Mouse (Mus musculus) liver, embryonic 15.5 days (tissue): ENCODE results near the gene Camk1d. TPM values are rescaled to one million over a fixed set of nuclear protein-coding genes. Genes with fewer than 3 reads are reported as not detected.
"Not testable (repeated sequence)": the region's sequence is repeated elsewhere in the genome, so short reads cannot be mapped to it uniquely, and the experiment has no call there.

ENCODE experiments used
- ATAC-seq: fragments of 200-750 bp; cut with Nextera tagmentation; 2 replicates; pipeline ENCODE4 v1.8.0; 2017; ENCODE audit warnings: moderate number of reproducible peaks, mild to moderate bottlenecking, moderate library complexity; ENCODE audit not compliant: insufficient read depth
- H3K27ac ChIP-seq: fragments of 300-500 bp; sonication (generic); replicated peaks from 2 replicates; pipeline ENCODE4 v1.5.1; 2015; ENCODE audit warnings: mild to moderate bottlenecking, inconsistent platforms
- H3K27me3 ChIP-seq: fragments of 300-500 bp; sonication (generic); 2 replicates; pipeline ENCODE4 v1.6.1; 2015; ENCODE audit warnings: mild to moderate bottlenecking, inconsistent platforms
- H3K36me3 ChIP-seq: fragments of 300-500 bp; sonication (generic); replicated peaks from 2 replicates; pipeline ENCODE4 v1.6.1; 2015; ENCODE audit warnings: moderate library complexity, mild to moderate bottlenecking, inconsistent platforms
- H3K4me1 ChIP-seq: fragments of 300-500 bp; sonication (generic); replicated peaks from 2 replicates; pipeline ENCODE4 v1.6.1; 2015; ENCODE audit warnings: inconsistent platforms
- H3K4me2 ChIP-seq: fragments of 300-500 bp; sonication (generic); 2 replicates; pipeline ENCODE4 v1.6.1; 2015; ENCODE audit warnings: moderate library complexity, mild to moderate bottlenecking, inconsistent platforms
- H3K4me3 ChIP-seq: fragments of 300-500 bp; sonication (generic); replicated peaks from 2 replicates; pipeline ENCODE4 v1.5.1; 2015; ENCODE audit warnings: mild to moderate bottlenecking, inconsistent platforms
- H3K9ac ChIP-seq: fragments of 300-500 bp; sonication (generic); 2 replicates; pipeline ENCODE4 v1.6.1; 2015; ENCODE audit warnings: moderate library complexity, mild to moderate bottlenecking, inconsistent platforms
- H3K9me3 ChIP-seq: fragments of 300-500 bp; sonication (generic); replicated peaks from 2 replicates; pipeline ENCODE4 v1.6.1; 2016; ENCODE audit warnings: inconsistent platforms
- WGBS: fragments of 180-500 bp; shearing (Covaris S2); methylation state at CpG from one replicate; pipeline ENCODE4 v1.1.7; 2015; ENCODE audit warnings: mixed read lengths; ENCODE audit not compliant: insufficient replicate concordance; 5-methylcytosine and 5-hydroxymethylcytosine counted together
- polyA plus RNA-seq: library from polyadenylated mRNA; unstranded; fragments of >200 nt; fragmentation: Nextera tagmentation; extraction: Ambion mirVana; gene quantifications from 2 replicates; pipeline ENCODE4 v1.2.1, GENCODE M21; 2015

Camk1d gene
- polyA plus RNA-seq, 1 experiment from 2014 or later: 1.5 TPM

DNA sequence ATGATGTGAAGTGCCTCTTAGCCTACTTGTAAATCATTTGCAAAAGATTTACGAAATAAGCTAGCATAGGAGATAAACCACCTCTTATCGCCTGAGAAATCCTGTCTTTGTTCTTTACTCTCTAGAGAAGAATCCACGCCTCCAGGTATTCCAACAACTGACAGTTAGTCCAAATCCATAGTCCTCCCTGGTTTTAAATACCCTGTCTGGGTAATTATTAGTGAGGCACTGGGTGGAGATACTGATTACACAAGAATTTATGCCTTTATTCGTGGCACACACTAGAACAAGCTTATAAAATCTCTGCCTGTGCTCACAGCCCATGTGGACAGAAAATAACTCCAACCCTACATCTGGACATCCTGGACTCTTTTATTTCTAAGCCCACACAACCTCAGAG lies 150.6 kb downstream of the Camk1d start:
- 52% methylated on average over 4 of the region's 4 CpGs for WGBS
- H3K36me3 ChIP-seq: no peaks in the 10 kb centered on the region
- no peaks in the 10 kb centered on the region for H3K9me3 ChIP-seq
- no peak overlapping the region for H3K27ac ChIP-seq
- no peaks in the 10 kb centered on the region for H3K27me3 ChIP-seq
- ATAC-seq: peak; percentile 57; the same call in 1 of the 2 replicates
- H3K4me1 ChIP-seq: no peaks in the 10 kb centered on the region
- H3K9ac ChIP-seq: no peak overlapping the region
- H3K4me2 ChIP-seq: no peak overlapping the region
- no peak overlapping the region for H3K4me3 ChIP-seq

DNA sequence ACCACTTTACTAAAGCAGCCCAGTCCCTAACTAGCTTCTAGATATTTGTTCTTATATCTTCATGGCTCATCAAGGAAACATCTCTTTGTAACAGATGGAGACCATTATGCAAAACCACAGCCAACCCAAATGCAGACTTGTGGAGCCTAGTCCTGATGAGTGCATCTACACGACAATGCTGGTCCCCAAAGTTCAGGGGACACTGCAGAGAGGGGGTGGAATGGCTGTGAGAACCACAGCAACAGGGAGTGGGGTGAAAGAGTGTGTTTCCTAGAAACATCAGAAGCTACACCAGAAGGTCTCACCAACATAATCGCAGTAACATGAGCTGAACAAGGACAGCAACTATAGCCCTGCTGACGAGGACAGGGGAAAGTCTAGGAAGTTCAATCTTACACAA lies 152.9 kb downstream of the Camk1d start:
- H3K4me3 ChIP-seq: no peak overlapping the region
- 70% methylated on average over 3 of the region's 3 CpGs for WGBS
- no peak overlapping the region for H3K27ac ChIP-seq
- ATAC-seq: no peak
- no peaks in the 10 kb centered on the region for H3K9me3 ChIP-seq
- no peaks in the 10 kb centered on the region for H3K36me3 ChIP-seq
- no peaks in the 10 kb centered on the region for H3K27me3 ChIP-seq
- H3K4me1 ChIP-seq: no peaks in the 10 kb centered on the region
- H3K9ac ChIP-seq: no peak overlapping the region
- no peak overlapping the region for H3K4me2 ChIP-seq

DNA sequence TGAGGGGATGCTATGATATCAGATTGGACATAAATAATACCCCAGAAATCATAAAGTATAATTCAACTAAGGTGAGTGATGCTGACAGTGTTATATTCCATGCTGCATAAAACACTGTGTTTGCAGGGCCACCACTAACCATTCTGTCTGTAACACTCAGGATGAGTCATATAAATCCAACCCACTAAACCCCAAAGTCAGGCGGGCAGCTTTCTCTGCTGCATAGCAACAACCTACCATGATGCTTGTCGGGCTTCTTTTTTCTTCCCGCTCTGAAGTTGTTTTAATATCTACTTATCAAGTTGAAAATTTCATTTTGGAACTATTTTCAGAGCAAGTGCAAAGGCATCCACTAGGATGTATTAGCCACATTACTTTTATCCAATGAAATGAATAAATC lies 161.1 kb downstream of the Camk1d start:
- no peak overlapping the region for H3K4me3 ChIP-seq
- no peaks in the 10 kb centered on the region for H3K4me1 ChIP-seq
- 72% methylated on average over 3 of the region's 3 CpGs for WGBS
- ATAC-seq: no peak
- H3K4me2 ChIP-seq: no peak overlapping the region
- H3K27me3 ChIP-seq: no peaks in the 10 kb centered on the region
- H3K27ac ChIP-seq: no peak overlapping the region
- no peak overlapping the region for H3K9ac ChIP-seq
- H3K9me3 ChIP-seq: no peaks in the 10 kb centered on the region
- H3K36me3 ChIP-seq: no peaks in the 10 kb centered on the region

DNA sequence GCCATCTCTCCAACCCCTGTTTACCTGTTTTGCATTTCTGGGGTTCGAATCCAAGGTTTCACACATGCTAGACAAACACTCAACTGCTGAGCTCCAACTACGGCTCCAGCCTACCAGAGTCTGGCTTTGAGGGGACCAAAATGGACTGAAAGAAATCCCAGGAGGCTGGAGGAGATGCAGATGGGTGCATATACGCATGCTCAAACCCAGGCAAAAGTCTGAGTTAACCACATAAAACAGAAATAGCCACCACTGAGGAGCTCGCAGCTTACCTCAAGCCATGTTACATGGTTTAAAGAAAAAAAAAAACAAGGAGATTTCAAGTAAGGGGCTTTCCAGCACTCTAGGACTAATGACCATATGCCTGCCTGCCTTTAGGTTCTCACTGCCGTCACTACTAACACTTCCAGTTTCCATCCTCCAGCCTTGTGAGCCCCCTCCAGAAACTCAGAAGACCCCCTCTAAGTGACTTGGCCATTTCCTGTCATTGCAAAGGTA lies 162.5 kb downstream of the Camk1d start:
- Histone ChIP-seq H3K4me3 (no peak overlapping the region), H3K27ac (no peak overlapping the region), H3K27me3 (no peaks in the 10 kb centered on the region), H3K36me3 (no peaks in the 10 kb centered on the region), H3K4me2 (no peak overlapping the region), H3K4me1 (no peaks in the 10 kb centered on the region), H3K9me3 (no peaks in the 10 kb centered on the region), H3K9ac (no peak overlapping the region)
- WGBS: 66% methylated on average over 5 of the region's 5 CpGs
- ATAC-seq: no peak

DNA sequence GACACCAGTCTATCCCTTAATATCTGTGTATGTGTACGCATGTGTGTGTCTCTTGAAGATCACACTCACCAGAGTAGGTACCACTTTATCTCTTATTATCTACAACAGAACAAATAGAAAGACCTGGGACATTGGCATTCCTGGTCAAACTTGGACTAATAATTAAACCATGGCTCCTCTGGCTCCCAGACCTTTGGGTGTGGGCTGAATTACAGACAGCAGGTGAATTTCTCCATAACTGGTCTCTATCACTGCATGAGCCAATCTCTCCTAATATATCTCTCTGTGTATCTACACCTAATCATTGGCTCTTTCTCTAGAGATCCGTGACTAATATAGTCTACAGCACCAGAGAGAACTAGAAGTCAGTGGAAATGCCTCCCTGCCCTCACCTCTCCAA lies 165.0 kb downstream of the Camk1d start:
- Histone ChIP-seq H3K9ac (no peak overlapping the region), H3K36me3 (no peaks in the 10 kb centered on the region), H3K27me3 (no peaks in the 10 kb centered on the region), H3K27ac (no peak overlapping the region), H3K4me3 (no peak overlapping the region), H3K4me1 (no peaks in the 10 kb centered on the region), H3K9me3 (no peaks in the 10 kb centered on the region), H3K4me2 (no peak overlapping the region)
- 42% methylated on average over 2 of the region's 2 CpGs for WGBS
- ATAC-seq: peak; percentile 54

DNA sequence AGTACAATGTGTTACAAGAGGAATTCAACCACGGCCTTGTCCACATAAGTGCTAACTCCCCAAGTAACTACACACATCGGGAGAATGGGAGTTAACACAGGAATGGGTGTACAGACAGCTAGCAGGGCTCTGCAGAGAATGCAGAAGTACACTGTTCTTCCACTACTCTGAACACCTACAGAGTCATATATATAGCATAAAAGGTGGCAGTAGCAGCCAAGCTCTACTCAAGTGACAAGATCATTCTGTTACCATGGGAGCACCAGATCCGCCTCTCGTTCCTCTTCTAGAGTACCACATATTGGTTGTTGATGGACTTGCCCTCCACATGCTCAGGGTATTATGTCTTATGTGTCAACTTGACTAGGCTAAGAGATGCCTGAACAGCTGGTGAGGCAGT lies 165.4 kb downstream of the Camk1d start:
- H3K4me1 ChIP-seq: no peaks in the 10 kb centered on the region
- H3K9ac ChIP-seq: no peak overlapping the region
- H3K27ac ChIP-seq: no peak overlapping the region
- H3K9me3 ChIP-seq: no peaks in the 10 kb centered on the region
- no peaks in the 10 kb centered on the region for H3K27me3 ChIP-seq
- H3K4me3 ChIP-seq: no peak overlapping the region
- H3K36me3 ChIP-seq: no peaks in the 10 kb centered on the region
- H3K4me2 ChIP-seq: no peak overlapping the region
- WGBS: 57% methylated on average over 4 of the region's 4 CpGs
- ATAC-seq: 0 out of 2 replicates have a peak, but pooled peaks have one; percentile 18

DNA sequence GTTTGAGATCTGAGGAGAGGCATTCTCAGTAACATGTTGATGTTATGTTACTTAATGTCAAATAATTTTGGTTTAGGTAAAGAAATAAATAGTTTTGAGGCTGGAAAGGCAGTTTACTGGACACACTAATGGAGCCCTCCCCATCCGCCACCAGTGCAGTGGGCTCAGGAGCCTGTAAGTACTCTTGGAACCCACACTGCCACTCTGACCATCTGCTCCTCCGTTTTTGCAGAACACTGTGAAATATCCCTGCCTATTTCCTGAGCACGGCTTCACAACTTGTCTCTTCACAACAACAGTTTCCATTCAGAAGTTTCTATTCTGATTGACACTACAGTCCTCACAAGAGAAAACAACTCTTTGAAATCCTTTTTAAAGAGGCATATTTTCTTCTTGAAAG lies 173.4 kb downstream of the Camk1d start:
- Histone ChIP-seq H3K27ac (no peak overlapping the region), H3K4me3 (no peak overlapping the region), H3K36me3 (no peaks in the 10 kb centered on the region), H3K9ac (no peak overlapping the region), H3K27me3 (no peaks in the 10 kb centered on the region), H3K4me2 (no peak overlapping the region), H3K4me1 (no peaks in the 10 kb centered on the region), H3K9me3 (no peaks in the 10 kb centered on the region)
- 61% methylated on average over 3 of the region's 3 CpGs for WGBS
- ATAC-seq: no peak

DNA sequence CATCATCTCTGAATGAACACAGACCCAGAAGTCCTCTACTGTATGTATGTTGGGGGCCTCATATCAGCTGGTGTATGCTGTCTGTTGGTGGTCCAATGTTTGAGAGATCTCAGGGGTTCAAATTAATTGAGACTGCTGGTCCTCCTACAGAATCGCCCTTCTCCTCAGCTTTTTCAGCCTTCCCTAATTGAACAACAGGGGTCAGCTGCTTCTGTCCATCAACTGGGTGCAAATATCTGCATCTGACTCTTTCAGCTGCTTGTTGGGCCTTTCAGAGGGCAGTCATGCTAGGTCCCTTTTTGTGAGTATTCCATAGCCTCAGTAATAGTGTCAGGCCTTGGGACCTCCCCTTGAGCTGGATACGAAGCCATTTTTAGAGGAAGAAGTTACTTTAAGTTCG lies 174.4 kb downstream of the Camk1d start:
- not testable (repeated sequence) for H3K4me3 ChIP-seq, H3K4me2 ChIP-seq, H3K9me3 ChIP-seq, H3K9ac ChIP-seq, H3K27me3 ChIP-seq, H3K36me3 ChIP-seq, H3K27ac ChIP-seq, ATAC-seq, H3K4me1 ChIP-seq
- WGBS: 38% methylated on average over 3 of the region's 3 CpGs

DNA sequence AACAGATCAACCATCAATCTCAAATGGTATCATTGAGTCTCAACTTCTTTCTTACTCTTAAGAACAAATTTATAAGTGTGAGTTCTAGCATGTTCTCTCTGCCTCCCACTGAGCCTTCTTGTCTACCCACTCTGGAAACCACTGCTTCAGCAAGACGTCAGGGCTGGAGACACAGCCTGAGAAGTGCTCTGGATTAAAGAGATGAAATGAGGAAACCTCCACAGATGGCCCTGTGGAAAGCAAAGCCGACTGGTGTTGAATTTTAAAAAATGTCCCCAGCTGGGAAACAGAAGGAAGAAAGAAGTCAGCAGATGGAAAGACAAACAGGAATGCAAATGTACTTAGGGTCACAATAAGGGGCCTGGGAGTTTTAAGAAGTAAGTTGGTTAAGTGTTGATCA lies 180.4 kb downstream of the Camk1d start:
- H3K9ac ChIP-seq: no peak overlapping the region
- H3K9me3 ChIP-seq: no peaks in the 10 kb centered on the region
- no peaks in the 10 kb centered on the region for H3K27me3 ChIP-seq
- no peak overlapping the region for H3K27ac ChIP-seq
- WGBS: 48% methylated on average over 2 of the region's 2 CpGs
- H3K4me3 ChIP-seq: no peak overlapping the region
- H3K4me1 ChIP-seq: no peaks in the 10 kb centered on the region
- no peak overlapping the region for H3K4me2 ChIP-seq
- H3K36me3 ChIP-seq: no peaks in the 10 kb centered on the region
- ATAC-seq: no peak

DNA sequence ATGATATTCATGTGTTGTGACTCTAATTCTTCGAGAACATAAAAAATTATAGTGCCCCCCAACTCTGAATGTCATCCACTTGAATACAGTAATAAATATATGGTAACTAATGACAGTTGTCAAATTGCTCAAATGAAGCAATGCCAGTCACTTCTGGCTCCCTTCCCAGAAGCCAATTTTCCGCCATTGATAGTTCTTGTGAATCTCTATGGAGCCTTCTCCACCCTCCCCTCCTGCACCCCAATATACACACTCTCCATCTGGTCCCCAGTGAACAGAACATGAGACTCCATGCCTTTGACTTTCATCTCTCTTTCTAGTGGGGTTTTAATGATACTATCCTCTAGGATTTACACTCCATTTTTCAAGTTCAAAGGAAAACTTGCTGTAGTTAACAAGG lies 184.3 kb downstream of the Camk1d start:
- Histone ChIP-seq H3K9me3 (no peaks in the 10 kb centered on the region), H3K27me3 (no peaks in the 10 kb centered on the region), H3K9ac (no peak overlapping the region), H3K4me2 (no peak overlapping the region), H3K4me3 (no peak overlapping the region), H3K36me3 (no peaks in the 10 kb centered on the region), H3K4me1 (no peaks in the 10 kb centered on the region), H3K27ac (no peak overlapping the region)
- 44% methylated on average over 2 of the region's 2 CpGs for WGBS
- ATAC-seq: no peak

DNA sequence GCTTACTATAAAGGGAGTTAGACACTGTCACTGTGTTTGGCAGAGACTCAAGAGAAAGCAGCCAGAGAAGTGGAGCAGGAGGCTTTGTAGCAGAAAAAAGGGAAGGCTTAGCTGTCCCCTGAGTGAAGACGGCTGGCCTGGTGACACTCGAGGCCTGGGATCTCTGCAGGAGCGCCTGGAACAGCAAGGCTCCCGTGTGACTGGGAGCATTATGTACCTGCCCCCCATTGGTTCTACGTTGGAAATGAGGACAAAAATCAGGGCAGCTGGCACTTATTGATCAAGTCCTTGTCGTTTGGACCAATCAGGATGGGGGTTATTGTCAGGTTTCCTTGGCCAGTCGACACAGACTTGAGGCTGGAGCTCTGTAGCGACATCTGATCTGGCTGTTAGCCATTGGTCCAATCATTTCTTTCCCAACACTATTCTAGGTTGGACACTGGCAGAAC lies 195.1 kb downstream of the Camk1d start:
- no peak overlapping the region for H3K4me3 ChIP-seq
- H3K9ac ChIP-seq: no peak overlapping the region
- no peaks in the 10 kb centered on the region for H3K36me3 ChIP-seq
- no peaks in the 10 kb centered on the region for H3K4me1 ChIP-seq
- H3K27me3 ChIP-seq: no peaks in the 10 kb centered on the region
- no peak overlapping the region for H3K4me2 ChIP-seq
- no peak for ATAC-seq
- WGBS: 58% methylated on average over 8 of the region's 8 CpGs
- no peak overlapping the region for H3K27ac ChIP-seq
- no peaks in the 10 kb centered on the region for H3K9me3 ChIP-seq

DNA sequence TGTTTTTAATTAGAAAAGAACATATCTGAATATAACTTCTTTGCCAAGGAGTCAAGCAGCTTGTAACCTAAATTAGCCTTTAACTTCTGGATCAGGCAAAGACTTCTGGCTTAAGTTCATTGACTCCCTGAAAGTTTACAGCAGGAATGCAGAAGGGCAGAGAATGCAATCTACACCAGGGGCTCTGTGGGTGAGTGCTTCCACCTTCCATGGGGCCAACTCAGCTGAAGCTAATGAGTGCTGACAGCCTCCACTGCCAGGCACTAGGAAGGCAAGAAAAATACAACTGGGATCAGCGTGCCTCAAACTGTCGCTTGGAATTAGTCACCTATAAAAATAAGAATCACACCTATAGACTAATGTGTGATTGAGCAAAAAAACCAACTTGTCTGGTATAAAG lies 199.2 kb downstream of the Camk1d start:
- Histone ChIP-seq H3K4me1 (no peaks in the 10 kb centered on the region), H3K9me3 (no peaks in the 10 kb centered on the region), H3K4me2 (no peak overlapping the region), H3K9ac (no peak overlapping the region), H3K27ac (no peak overlapping the region), H3K4me3 (no peak overlapping the region), H3K36me3 (no peaks in the 10 kb centered on the region), H3K27me3 (no peaks in the 10 kb centered on the region)
- WGBS: 76% methylated on average over 2 of the region's 2 CpGs
- ATAC-seq: no peak
